Mouse (Mus musculus) forebrain, embryonic 13.5 days (tissue): ENCODE data around the gene Cox8a. TPM values are rescaled to one million over a fixed set of nuclear protein-coding genes. Genes with fewer than 3 reads are reported as not detected.

ENCODE experiments used
- ATAC-seq: fragments of 200-750 bp; cut with Nextera tagmentation; 2 replicates; pipeline ENCODE4 v1.8.0; 2017
- H3K27ac ChIP-seq: fragments of 300-500 bp; sonication (generic); 2 replicates; pipeline ENCODE4 v1.5.1; 2015; ENCODE audit warnings: inconsistent platforms, mild to moderate bottlenecking, moderate library complexity
- H3K27me3 ChIP-seq: fragments of 300-500 bp; sonication (generic); 2 replicates; pipeline ENCODE4 v1.6.1; 2015; ENCODE audit warnings: mild to moderate bottlenecking, inconsistent platforms
- H3K36me3 ChIP-seq: fragments of 300-500 bp; sonication (generic); 2 replicates; pipeline ENCODE4 v1.6.1; 2015; ENCODE audit warnings: mild to moderate bottlenecking, inconsistent platforms; ENCODE audit not compliant: poor library complexity, severe bottlenecking
- H3K4me1 ChIP-seq: fragments of 300-500 bp; sonication (generic); 2 replicates; pipeline ENCODE4 v1.6.1; 2015; ENCODE audit warnings: inconsistent platforms
- H3K4me2 ChIP-seq: fragments of 300-500 bp; sonication (generic); 2 replicates; pipeline ENCODE4 v1.6.1; 2015; ENCODE audit warnings: inconsistent platforms, mild to moderate bottlenecking, moderate library complexity
- H3K4me3 ChIP-seq: fragments of 300-500 bp; sonication (generic); 2 replicates; pipeline ENCODE4 v1.5.1; 2015; ENCODE audit warnings: mild to moderate bottlenecking, inconsistent platforms
- H3K9ac ChIP-seq: fragments of 300-500 bp; sonication (generic); 2 replicates; pipeline ENCODE4 v1.6.1; 2015; ENCODE audit warnings: mild to moderate bottlenecking, inconsistent platforms
- H3K9me3 ChIP-seq: fragments of 300-500 bp; sonication (generic); replicated peaks from 2 replicates; pipeline ENCODE4 v1.6.1; 2016; ENCODE audit warnings: inconsistent platforms
- WGBS: fragments of 180-500 bp; shearing (Covaris S2); methylation state at CpG from one replicate; pipeline ENCODE4 v1.1.7; 2015; 5-methylcytosine and 5-hydroxymethylcytosine counted together
- polyA plus RNA-seq: library from polyadenylated mRNA; unstranded; fragments of >200 nt; fragmentation: Nextera tagmentation; extraction: Ambion mirVana; gene quantifications from 2 replicates; pipeline ENCODE4 v1.2.1, GENCODE M21; 2015

Cox8a gene
- polyA plus RNA-seq: 673 and 749 TPM in 2 replicates

DNA sequence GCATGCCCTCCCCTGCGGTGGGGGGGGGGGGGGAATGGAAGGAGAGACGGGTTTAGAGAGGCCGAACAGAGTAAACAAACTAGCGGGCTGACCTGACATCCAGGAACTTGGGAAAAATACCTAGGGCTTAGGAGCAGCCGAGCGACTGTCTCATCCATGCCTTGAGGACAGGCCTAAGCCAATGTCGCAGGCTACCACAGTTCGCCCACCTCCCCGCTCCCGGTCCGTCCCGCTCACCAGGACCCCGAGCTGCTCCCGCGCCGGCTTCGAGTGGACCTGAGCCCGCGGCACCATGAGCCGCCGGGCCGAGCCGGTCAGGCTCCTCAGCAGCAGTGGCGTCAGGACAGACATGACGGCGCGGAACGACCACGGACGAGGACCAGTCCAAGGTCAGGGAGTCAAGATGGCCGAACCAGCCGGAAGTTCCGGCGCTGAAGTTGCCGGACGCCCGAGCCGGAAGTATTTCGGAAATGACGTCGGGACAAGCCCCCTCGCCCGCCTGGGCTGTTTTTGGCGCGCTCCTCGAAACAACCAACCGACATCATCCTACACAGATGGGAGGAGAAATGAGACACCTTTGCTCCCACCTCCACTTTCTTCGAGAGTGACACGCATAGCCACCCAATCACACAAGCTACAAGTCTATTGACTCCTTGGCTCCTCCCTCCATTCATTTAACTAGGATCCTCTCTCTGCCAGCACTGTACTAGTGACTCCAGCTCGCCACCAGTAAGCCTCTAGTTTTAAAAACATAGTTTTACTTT, at the start of gene Cox8a:
Gene Cox8a (minus strand): TSS at position 455 of the 764 bp plus-strand sequence.
- H3K9ac ChIP-seq: peak within 1 kb of the TSS; percentile 81
- peaks cover 34% of the 10 kb centered on the region for H3K4me1 ChIP-seq
- no peaks in the 10 kb centered on the region for H3K9me3 ChIP-seq
- ATAC-seq: peak; percentile 98
- H3K36me3 ChIP-seq: peaks cover 30% of the 10 kb centered on the region
- H3K4me2 ChIP-seq: peak within 1 kb of the TSS; percentile 82
- under 1% methylated on average over 50 of the region's 50 CpGs for WGBS
- H3K27me3 ChIP-seq: no peaks in the 10 kb centered on the region
- peak within 1 kb of the TSS; percentile 67 for H3K27ac ChIP-seq
- peak within 1 kb of the TSS; percentile 79 for H3K4me3 ChIP-seq

GRCm38 (mm10) chr19:7266421-7266831, 49.0 kb upstream of the Cox8a start:
- Histone ChIP-seq H3K27ac (peak overlapping the region; percentile 100), H3K27me3 (no peaks in the 10 kb centered on the region), H3K4me3 (peak overlapping the region; percentile 91), H3K9ac (peak overlapping the region; percentile 98), H3K36me3 (peaks cover 16% of the 10 kb centered on the region), H3K4me2 (peak overlapping the region; percentile 77), H3K4me1 (peaks cover 62% of the 10 kb centered on the region), H3K9me3 (0 out of 2 replicates have a peak, but pooled peaks cover 4% of the 10 kb centered on the region)
- peak; percentile 6; the same call in 1 of the 2 replicates for ATAC-seq
- 22% methylated on average over 4 of the region's 4 CpGs for WGBS

GRCm38 (mm10) chr19:7265478-7266191, 48.2 kb upstream of the Cox8a start:
- H3K27me3 ChIP-seq: no peaks in the 10 kb centered on the region
- H3K4me2 ChIP-seq: peak overlapping the region; percentile 77
- 7% methylated on average over 14 of the region's 14 CpGs for WGBS
- H3K4me3 ChIP-seq: peak overlapping the region; percentile 91; the same call in 1 of the 2 replicates
- peak; percentile 31; the same call in 1 of the 2 replicates for ATAC-seq
- H3K36me3 ChIP-seq: peaks cover 8% of the 10 kb centered on the region
- H3K27ac ChIP-seq: peak overlapping the region; percentile 100
- peak overlapping the region; percentile 98 for H3K9ac ChIP-seq
- 0 out of 2 replicates have a peak, but pooled peaks cover 4% of the 10 kb centered on the region for H3K9me3 ChIP-seq
- H3K4me1 ChIP-seq: peaks cover 54% of the 10 kb centered on the region

DNA sequence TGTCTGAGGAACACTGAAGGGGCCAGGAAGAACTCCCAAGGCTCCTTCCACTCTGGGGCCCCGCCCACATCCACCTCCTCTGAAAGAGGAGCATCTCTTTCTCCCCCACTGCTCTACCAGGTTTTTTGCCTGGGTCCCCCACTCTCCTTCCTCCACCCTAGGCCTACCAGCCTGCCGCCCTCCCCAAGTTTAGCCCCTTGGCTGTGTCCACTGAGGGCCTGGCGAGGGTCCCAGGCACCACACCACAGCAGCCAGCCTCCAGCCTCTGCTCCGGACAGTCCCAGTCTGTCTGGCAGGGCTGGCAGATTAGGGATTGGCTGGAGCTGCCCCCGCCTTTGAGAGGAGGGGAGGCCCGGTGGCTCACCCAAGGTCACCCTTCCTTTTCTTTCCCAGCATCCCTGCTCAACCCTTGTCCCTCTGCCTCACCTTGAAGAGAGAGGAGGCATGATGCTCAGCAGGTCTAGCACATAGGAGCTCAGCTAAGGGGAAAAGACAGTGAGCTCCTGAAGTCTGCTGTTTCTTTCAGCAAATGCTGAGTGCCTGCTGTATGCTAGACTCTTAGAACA, 47.4 kb upstream of the Cox8a start:
- Histone ChIP-seq H3K9ac (peak overlapping the region; percentile 98), H3K9me3 (0 out of 2 replicates have a peak, but pooled peaks cover 4% of the 10 kb centered on the region), H3K4me3 (0 out of 2 replicates have a peak overlapping the region, but pooled peaks have one; percentile 6), H3K36me3 (0 out of 2 replicates have a peak, but pooled peaks cover under 1% of the 10 kb centered on the region), H3K27ac (peak overlapping the region; percentile 100), H3K4me2 (peak overlapping the region; percentile 40), H3K4me1 (peaks cover 46% of the 10 kb centered on the region), H3K27me3 (no peaks in the 10 kb centered on the region)
- WGBS: 6% methylated on average over 5 of the region's 6 CpGs
- ATAC-seq: no peak

- no peak for ATAC-seq
- Histone ChIP-seq H3K4me2 (peak overlapping the region; percentile 40), H3K36me3 (no peaks in the 10 kb centered on the region), H3K27ac (peak overlapping the region; percentile 100), H3K4me1 (peaks cover 40% of the 10 kb centered on the region), H3K27me3 (no peaks in the 10 kb centered on the region), H3K4me3 (no peak overlapping the region), H3K9ac (0 out of 2 replicates have a peak overlapping the region, but pooled peaks have one; percentile 98), H3K9me3 (0 out of 2 replicates have a peak, but pooled peaks cover 4% of the 10 kb centered on the region)
- WGBS: 12% methylated on average over 9 of the region's 9 CpGs
Measured at GRCm38 (mm10) chr19:7264088-7264765, 46.8 kb upstream of the Cox8a start.

DNA sequence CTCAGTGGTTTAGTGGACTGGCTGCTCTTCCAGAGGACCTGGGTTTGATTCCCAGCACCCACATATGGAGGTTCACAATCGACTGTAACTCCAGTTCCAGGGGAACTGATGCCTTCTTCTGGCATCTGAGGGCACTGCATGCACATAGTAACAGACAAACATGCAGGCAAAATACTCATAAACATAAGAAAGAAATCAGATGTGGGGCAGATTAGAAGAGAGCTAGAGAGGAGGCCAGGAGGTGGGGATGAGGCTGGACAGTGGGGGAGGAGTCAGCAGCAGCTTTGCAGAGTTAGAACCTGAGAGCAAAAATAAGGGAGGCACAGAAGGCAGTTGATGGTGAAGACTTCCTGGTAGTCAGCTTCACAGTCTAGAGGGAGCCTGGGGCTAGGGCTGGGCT, 45.2 kb upstream of the Cox8a start:
- no peaks in the 10 kb centered on the region for H3K36me3 ChIP-seq
- 91% methylated on average over 1 of the region's 1 CpGs for WGBS
- H3K9me3 ChIP-seq: 0 out of 2 replicates have a peak, but pooled peaks cover 4% of the 10 kb centered on the region
- H3K4me1 ChIP-seq: peaks cover 35% of the 10 kb centered on the region
- no peaks in the 10 kb centered on the region for H3K27me3 ChIP-seq
- H3K4me3 ChIP-seq: no peak overlapping the region
- H3K4me2 ChIP-seq: no peak overlapping the region
- ATAC-seq: no peak
- H3K27ac ChIP-seq: no peak overlapping the region
- no peak overlapping the region for H3K9ac ChIP-seq

DNA sequence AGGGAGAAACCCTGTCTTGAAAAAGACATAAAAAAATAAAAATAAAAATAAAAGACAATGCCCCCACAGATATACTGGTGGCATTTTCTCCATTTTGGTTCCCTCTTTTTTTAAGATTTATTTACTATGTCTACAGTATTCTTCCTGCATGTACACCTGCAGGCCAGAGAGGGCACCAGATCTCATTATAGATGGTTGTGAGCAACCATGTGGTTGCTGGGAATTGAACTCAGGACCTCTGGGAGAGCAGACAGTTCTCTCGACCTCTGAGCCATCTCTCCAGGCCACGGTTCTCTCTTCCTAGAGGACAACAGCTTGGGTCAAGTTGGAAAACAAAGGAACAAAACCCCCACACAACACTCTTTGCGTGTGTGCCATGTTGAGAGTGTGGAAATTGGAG, 44.5 kb upstream of the Cox8a start:
- 96% methylated on average over 3 of the region's 3 CpGs for WGBS
- no peak overlapping the region for H3K4me3 ChIP-seq

DNA sequence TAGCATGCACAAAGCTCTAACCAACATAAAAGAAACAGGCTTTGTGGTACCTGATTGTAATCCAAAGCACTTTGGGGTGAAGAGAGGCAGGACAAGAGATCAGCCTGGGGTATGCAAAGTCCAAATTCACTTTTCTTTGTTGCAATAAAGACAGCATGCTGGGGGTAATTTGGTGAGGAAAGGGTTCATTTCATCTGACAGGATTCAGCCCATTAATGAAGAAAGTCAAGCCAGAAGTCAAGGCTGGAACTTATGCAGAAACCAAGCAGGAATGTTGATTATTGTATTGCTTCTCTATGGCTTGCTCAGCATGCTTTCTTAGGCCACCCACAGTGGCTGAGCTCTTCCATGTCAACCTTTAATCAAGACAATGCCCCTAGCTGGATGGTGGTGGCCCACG, 44.1 kb upstream of the Cox8a start:
- 86% methylated on average over 1 of the region's 1 CpGs for WGBS
- Histone ChIP-seq H3K4me3 (no peak overlapping the region), H3K27ac (no peak overlapping the region), H3K36me3 (no peaks in the 10 kb centered on the region), H3K4me1 (peaks cover 23% of the 10 kb centered on the region), H3K9ac (no peak overlapping the region), H3K27me3 (no peaks in the 10 kb centered on the region), H3K4me2 (no peak overlapping the region), H3K9me3 (0 out of 2 replicates have a peak, but pooled peaks cover 4% of the 10 kb centered on the region)
- ATAC-seq: no peak

More for the DNA sequence above, 44.5 kb upstream of the Cox8a start:
- Histone ChIP-seq H3K9me3 (0 out of 2 replicates have a peak, but pooled peaks cover 4% of the 10 kb centered on the region), H3K4me2 (no peak overlapping the region), H3K9ac (no peak overlapping the region), H3K27ac (no peak overlapping the region), H3K4me1 (peaks cover 28% of the 10 kb centered on the region), H3K27me3 (no peaks in the 10 kb centered on the region), H3K36me3 (no peaks in the 10 kb centered on the region)
- ATAC-seq: no peak

DNA sequence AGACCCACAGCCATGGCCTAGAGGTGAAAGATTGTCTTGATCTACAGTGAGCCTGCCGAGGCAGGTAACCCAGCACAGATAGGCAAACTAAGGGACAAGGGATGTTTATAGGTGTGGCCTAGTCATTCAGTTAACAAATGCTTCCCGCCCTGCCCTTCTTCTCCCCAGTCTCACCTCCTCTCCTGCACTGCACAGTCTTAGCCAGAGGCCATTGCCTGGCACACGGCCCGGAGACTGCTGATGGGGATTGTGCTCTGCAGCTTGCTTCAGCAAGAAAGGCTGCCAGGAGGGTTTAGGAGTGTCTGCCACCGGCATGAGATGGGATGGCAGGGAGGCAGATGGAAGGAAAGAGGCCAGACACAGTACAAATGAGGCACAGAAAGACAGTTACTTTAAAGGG, 40.5 kb upstream of the Cox8a start:
- Histone ChIP-seq H3K27ac (no peak overlapping the region), H3K9ac (no peak overlapping the region), H3K36me3 (no peaks in the 10 kb centered on the region), H3K4me1 (no peaks in the 10 kb centered on the region), H3K27me3 (no peaks in the 10 kb centered on the region), H3K9me3 (0 out of 2 replicates have a peak, but pooled peaks cover 4% of the 10 kb centered on the region), H3K4me3 (no peak overlapping the region), H3K4me2 (no peak overlapping the region)
- peak; percentile 66 for ATAC-seq
- WGBS: 66% methylated on average over 5 of the region's 5 CpGs

DNA sequence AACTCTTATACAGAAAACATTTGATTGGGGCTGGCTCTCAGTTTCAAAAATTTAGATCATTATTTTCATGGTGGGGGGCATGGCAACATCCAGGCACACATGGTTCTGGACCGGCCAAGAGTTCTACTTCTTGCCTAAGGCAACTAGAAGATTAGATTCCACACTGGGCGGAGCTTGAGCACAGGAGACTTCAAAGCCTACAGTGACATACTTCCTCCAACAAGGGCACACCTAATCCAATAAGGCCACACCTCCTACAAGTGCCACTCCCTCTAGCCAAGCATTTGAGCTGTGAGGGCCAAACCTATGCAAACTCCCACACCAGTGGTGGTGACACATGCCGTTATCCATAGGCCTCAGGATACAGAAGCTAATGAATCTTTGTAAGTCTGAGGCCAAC, 28.6 kb upstream of the Cox8a start:
- Histone ChIP-seq H3K36me3 (no peaks in the 10 kb centered on the region), H3K9me3 (no peaks in the 10 kb centered on the region), H3K4me1 (peaks cover 4% of the 10 kb centered on the region), H3K27ac (no peak overlapping the region), H3K4me2 (no peak overlapping the region), H3K4me3 (no peak overlapping the region), H3K27me3 (peaks cover 8% of the 10 kb centered on the region; the same call in 1 of the 2 replicates), H3K9ac (no peak overlapping the region)
- no peak for ATAC-seq
- 89% methylated on average over 3 of the region's 3 CpGs for WGBS
